Mouse (Mus musculus) liver, adult (tissue): ENCODE measurements around the gene Plekha7.

Experiments used
- GATA4 ChIP-seq: IDR thresholded peaks from 2 replicates; pipeline ENCODE4 v1.6.1; 2014; ENCODE audit warnings: mild to moderate bottlenecking, low read length; ENCODE audit not compliant: insufficient replicate concordance

Gene Plekha7

DNA sequence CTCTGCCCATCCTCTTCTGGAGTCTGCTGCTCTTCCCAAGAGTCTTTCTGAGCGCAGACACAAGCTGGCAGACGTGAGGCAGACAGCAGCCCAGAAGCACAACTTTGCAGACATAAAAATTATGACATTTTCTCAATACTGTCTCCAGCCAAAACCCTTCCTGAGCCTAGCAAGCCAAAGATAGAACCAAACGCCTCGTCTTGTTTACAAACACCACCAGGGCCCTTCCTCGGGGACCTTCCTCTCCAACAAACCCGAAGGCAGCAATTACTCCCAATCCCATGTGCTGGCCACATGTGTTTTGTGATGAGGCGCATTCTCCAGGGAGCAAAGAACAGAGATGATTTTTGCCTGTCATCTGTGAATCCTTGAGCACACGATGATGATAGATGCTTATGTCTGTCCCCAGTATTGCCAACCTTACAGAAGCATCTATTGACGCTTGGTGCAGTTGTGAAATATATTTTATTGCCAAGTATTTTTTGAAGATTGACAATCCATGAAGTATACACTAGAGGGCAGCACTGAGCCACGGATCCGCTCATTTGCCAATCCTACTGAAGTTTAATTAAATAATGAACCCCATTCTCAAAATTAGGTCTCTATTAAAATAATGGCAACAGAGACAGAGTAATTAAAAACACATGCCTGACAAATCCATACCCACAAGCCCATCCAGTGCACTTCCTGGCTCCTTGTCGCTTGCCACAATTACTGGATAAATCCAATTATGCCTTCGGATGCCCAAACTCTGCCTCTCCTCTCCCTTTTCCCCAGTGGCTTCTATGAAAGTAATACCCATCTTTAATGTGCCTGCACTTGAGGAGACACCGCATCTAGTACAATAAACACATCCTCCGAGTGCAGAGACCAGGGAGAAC is 62.1 kb downstream of the Plekha7 start:
- no peak for TF ChIP-seq GATA4

DNA sequence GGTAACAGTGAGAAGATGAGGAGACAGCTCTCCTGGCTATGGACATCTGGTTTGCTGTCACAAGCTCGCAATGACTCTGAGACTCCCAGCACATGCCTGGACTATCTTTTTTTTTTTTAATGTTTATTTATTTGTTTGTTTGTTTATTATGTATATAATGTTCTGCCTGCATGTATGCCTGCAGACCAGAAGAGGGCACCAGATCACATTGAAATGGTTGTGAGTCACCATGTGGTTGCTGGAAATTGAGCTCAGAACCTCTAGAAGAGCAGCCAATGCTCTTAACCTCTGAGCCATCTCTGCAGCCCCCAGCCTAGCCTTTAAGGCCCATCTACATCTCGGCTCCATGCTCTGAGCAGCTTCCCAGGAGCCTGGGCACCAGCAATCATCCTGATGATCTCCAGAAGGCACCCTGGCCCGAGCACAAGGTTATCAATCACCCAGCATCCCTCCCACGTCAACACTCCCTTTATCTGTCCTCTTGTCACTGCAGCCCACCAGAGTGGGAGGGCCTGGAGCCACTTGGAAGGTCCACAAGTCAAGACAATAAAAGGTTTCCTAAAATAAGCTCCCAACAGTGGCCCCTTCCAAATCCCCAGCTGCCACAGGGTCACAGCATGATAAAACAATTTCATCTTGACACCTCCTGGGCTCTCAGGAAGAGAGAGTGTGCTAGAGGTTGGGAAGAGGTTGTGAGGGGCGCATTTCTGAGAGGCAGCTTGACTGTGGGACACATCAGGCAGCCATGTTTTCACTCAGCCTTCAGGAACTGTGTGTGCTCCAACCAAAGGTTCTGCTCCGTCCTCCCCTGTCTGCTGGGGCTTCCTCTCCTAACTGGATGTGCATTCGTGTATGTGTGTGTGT is 63.6 kb downstream of the Plekha7 start:
- no peak for TF ChIP-seq GATA4

- no peak for TF ChIP-seq GATA4
Observed at GRCm38 (mm10) chr7:116242810-116243209, 65.4 kb downstream of the Plekha7 start.

DNA sequence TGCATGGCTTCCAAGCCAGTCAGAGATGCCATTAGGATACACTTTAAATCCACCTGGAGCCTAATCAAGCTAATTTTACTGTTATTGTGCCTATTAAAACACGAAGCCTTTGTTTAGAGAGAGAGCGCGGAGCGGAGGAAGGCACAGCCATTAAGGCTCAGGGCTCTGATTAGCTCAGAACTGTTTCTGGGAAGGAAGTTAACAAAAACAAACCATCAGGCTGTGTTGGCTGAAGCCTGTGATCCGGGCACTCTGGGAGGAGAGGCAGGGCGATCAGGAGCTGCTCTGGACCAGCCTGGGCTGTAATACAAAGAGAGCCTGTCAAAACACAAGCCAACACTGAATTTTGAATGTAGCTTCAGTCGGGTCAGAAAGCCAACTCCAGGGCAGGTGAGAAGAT is 66.6 kb downstream of the Plekha7 start:
- no peak for TF ChIP-seq GATA4

- no peak for TF ChIP-seq GATA4
Observed at GRCm38 (mm10) chr7:116240791-116241474, 67.2 kb downstream of the Plekha7 start.

- TF ChIP-seq GATA4, result no peak
Observed at GRCm38 (mm10) chr7:116240353-116240752, 67.8 kb downstream of the Plekha7 start.

GRCm38 (mm10) chr7:116238320-116238719 is 69.9 kb downstream of the Plekha7 start:
- TF ChIP-seq GATA4, result no peak

DNA sequence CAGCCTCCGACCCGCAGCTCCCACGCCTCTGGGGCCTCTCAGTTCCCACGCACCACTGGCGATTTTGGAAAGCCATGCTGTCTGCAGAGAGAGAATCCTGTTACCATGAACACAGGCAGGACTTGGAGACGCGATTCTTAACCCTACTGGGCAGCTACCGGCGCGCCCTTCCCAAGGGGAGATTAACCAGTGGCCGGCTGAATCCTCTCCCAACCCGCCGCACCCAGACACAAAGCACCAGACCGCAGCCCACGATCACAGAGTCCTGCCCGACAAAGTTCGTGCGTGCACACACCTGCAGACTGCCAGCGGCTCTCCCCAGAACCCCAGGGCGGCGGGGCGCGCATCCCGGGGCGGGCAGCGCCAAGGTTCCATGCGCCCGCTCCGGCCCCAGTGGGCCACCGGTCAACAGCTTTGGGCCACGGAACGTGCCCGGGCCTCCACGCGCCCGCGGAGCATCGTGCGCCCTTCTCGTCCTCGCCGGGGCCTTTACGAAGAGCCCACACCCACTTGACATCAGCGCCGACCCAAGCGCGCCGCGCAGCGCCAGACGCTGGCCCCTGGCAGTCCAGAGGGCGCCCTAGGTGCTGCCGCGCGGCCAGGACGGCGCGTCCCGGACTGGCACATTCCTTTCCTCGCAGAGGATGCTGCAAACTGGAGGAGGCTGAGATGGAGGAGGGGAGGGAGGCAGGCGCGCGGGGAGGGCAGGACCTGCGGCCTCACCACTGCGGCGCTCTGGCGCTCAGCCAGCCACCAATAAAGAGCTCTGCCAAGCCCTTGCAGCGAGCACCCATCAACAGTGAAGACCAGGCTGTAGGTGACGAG is 70.8 kb downstream of the Plekha7 start:
- TF ChIP-seq GATA4, result no peak

DNA sequence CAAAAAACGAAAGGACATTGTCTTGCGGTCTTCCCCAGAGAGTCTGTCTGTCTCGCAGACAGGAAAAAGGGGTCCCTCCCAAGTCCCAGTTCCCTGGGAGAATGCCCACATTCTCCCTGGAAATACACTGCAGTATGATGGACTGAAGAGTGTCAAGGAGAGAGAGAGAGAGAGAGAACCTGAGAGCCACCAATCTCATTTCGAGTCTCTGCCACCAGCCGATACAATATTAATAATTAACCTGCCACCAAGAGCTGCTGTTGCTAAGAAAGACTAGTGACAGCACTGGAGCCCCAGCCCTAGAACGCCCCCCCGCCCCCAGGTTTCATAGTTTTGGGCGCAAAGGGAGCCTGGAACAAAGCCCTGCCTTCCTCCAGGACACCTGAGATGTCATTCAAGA is 71.6 kb downstream of the Plekha7 start:
- no peak for TF ChIP-seq GATA4

GRCm38 (mm10) chr7:116234287-116234806 is 73.8 kb downstream of the Plekha7 start:
- TF ChIP-seq GATA4, result no peak

DNA sequence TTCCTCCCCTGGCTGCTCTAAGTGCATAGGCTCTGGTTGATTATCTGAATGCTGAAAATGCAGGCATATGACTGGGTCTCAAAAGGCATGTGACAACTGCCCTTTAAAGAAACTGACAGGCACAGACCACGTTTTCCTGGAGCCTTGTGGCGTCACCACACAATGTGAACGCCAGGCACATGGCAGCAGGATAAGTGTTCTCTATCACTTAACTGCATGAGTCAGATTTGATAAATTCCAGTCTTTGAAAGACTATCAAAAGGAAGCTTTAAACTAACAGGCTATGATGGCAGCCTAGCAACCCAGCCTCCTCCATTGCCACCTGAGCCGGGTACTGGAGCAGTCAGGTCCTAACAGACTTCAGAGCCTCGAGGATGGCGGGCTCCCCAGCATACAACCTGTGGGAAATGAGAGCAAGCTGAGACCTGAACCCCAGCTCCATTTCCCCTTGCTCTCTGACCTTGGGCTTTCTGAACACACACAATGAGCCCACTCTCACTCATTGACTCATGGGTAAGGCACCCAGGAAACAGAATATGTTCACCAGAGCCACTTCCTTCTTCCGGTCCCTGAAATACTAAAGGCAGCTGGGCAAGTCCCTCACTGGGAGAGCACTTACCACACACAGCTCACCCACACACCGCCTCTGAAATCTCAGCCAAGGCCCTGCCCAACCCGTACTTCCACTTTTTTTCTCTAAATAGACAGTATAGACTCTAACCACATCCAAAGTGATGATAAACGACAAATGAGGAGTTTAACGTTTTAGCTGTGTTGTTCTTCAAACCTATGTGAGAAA is 77.2 kb downstream of the Plekha7 start:
- TF ChIP-seq GATA4, result no peak

DNA sequence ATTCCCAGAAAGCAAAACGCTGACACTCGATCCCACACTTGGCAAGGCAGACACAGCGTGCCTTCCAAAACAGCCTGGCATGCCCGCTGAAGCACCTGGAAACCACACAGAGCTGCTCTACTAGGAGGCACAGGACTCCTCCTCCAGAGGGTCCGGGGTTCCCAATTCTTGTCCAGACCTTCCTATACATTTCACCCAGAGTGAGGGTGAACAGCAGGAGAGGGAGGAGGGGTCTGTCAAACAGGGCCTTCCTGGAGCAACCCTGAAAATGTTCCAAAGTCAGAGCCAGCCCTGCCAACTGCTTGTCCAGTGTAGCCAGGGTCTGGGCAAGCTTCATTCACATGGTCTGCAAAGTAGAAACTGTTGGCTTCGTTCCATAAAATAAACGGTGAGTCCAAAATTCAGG is 81.3 kb downstream of the Plekha7 start:
- TF ChIP-seq GATA4, result no peak

GRCm38 (mm10) chr7:116226316-116226715 is 81.9 kb downstream of the Plekha7 start:
- TF ChIP-seq GATA4, result no peak

DNA sequence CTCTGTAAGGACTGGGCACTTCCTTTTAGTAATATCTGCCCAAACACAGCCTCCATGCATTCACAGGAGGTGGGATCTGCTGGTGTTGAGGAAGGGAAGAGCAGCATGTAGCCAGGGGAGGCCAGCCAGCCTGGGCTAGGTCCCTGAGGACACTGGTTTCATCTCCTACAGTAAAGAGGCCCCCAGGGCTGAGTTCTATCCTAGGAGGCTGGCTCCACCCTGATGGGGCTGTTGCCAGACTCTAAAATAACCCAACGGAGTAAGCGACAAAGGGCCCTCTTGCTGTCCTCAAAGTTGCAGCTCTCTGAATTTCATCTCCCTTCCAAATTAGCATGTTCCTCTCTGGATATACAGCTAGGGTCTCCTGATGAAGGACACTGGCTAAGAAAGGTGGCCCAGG is 83.6 kb downstream of the Plekha7 start:
- TF ChIP-seq GATA4, result no peak
